Mouse (Mus musculus) left cerebral cortex, postnatal 14 days (tissue): ENCODE results near the gene Tut4. TPM values are rescaled to one million over a fixed set of nuclear protein-coding genes. Genes with fewer than 3 reads are reported as not detected.

Experiments
- DNase-seq, 2 experiments: peaks; one replicate each; pipeline ENCODE4 v3.0.0; 2021 to 2022; ENCODE audit warnings: low spot score in 2 of 2, mixed read lengths in 1 of 2
- intact Hi-C: fragments of 180-260 bp; cut with DNase I; formaldehyde crosslinking; loops from one replicate; pipeline ENCODE4 v1.15.1; 2025
- total RNA-seq, 2 experiments: library from RNA; stranded (reverse); gene quantifications; 2 replicates each; pipeline ENCODE4 v1.2.3; 2021

The Tut4 gene
- total RNA-seq, 2 experiments from 2014 or later: 33.3 to 41.0 TPM

DNA sequence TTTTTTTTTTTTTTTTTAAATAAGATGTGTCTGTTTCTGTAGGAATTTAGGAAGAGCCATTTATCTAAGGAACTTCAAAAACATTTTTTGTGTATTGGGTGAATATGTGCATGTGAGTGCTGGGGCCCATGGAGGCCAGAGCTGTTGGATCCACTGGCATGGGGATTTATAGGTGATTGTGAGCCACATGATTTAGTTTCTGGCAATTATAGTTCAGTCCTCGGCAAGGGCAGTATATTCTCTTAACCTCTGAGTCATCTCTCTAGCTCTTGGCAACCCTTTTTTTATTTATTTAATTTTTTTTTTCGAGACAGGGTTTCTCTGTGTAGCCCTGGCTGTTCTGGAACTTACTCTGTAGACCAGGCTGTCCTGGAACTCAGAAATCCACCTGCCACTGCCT, 14.4 kb downstream of the Tut4 start:
- DNase-seq: no peak
- intact Hi-C loops: no loop called here

- no peak for DNase-seq
- intact Hi-C loops: no loop called here
These were observed 23.6 kb downstream of the Tut4 start for GRCm38 (mm10) chr4:108482776-108483175.

GRCm38 (mm10) chr4:108484230-108484629, 25.0 kb downstream of the Tut4 start:
- intact Hi-C loops: no loop called here
- no peak for DNase-seq

- intact Hi-C loops: no loop called here
- DNase-seq: no peak
These were observed 43.8 kb downstream of the Tut4 start for GRCm38 (mm10) chr4:108503023-108503422.

- intact Hi-C loops: loop anchor here (5.0 kb wide), 1 partner anchor 32 kb away; no protein-coding TSS in a partner anchor
- DNase-seq: no peak
These were observed 80.5 kb downstream of the Tut4 start for GRCm38 (mm10) chr4:108539701-108540100.

DNA sequence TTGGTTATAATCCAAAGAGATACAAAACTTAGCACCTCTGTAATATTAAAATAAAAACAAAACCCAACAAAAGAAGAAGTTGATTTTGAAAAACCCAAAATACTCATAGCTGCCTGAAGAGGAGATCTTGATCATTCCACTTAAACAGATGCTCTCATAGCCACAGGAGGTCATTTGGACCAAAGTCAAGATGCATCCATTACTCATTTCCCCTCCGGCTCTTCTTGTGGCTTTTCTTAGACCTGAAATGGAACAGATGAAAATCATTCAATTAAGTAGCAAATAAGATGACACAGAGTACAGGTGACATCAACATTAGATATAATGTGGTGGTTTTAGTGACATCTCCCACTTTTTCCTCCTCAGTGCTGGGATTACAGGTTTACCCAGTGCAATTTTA, 105.8 kb downstream of the Tut4 start:
- intact Hi-C loops: no loop called here
- DNase-seq: no peak

DNA sequence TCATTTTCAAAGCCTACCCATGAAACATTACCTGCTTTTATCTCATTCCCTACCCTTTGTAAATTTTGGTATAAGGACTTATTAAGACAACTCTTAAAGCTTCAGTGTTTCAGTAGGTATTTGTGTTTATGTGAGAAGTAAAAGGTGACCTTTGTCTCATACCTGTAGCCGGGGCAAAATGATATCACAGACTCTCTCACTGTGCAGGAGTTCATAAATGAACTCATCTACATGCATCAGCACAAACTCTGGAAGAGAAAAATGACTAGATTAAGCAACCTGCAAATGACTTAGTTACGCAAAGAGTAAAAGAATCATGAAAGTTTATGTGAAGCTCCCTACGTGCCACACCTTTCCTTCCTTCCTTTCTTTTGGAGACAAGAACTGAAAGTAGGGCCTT, 113.4 kb downstream of the Tut4 start:
- DNase-seq: no peak
- intact Hi-C loops: loop anchor here (10.0 kb wide), 1 partner anchor 238 kb away; no protein-coding TSS in a partner anchor

- peak; percentile 97 to 98 for DNase-seq
- intact Hi-C loops: loop anchor here (10.0 kb wide), 1 partner anchor 244 kb away; no protein-coding TSS in a partner anchor
These were observed 119.9 kb downstream of the Tut4 start, which contains the start of the genes Prpf38a and Orc1 for GRCm38 (mm10) chr4:108578840-108579742. TSS of gene Prpf38a (minus strand) at chr4:108579336. TSS of gene Orc1 (plus strand) at chr4:108579423.

DNA sequence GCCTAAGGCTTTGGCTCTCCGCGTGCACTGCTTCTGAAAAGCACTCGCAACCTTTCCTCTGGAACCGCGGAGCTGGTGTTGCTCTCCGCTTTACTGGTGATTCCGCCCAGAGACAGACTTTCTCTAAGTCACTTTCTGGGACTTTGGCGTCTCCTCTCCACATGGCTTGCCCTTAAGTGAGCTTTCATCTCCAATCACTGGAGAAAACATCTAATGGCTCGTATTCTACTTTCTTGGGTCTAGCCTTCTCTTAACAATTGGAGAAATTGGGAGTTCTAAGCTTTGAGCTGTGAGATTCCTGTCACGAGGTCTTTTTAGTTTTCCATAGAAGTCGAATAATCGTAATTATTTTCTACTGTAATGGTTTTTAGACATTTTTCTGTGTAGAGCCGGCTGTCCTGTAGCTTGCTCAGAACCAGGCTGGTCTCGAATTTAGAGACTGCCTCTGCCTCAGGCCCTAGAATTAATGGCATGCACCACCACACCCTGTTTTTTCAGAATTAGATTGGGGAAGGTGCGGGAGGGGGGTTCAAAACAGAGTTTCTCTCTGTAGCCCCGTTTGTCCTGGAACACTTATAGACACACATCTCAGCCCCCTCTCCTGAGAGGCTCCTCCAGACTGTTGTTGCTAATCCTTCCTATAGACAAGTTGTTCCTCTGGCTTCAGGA, 120.7 kb downstream of the Tut4 start:
- intact Hi-C loops: loop anchor here (10.0 kb wide), 1 partner anchor 245 kb away; no protein-coding TSS in a partner anchor
- DNase-seq: no peak

DNA sequence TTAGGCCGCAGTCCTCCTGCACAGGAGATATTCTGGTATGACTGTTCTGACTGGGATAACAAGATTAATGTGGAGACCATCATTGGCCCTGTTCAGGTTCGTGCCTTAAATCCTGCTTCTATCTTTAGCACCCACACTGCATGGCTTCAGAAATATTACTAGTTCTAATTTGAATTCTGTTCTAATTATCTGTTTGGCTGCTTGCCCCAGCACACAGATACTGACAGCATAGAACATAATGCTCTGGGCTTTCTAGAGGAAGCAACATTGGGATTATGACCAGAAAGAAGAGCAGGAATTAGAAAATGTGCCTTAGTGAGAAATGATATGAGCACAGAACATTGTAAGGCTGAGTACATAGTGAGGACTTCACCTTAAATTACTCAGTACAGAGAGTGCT, 134.2 kb downstream of the Tut4 start:
- intact Hi-C loops: no loop called here
- peak; percentile 14 to 17 for DNase-seq

DNA sequence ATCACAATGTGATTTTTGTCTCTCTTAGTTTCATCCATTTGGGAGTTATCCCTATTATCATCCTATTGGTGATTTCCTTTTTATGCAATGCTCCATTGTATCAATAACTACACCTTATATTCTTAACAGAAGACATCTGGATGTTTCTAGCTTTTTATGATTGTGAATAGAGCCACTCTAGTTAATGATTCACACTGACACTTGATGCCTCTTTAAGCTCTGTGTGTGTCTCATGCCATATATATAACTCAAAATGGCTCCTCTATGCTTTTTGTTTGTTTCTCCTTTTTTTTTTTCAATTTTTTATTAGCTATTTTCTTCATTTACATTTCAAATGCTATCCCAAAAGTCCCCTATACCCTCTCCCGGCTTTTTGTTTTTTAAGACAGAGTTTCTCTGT, 136.6 kb downstream of the Tut4 start:
- intact Hi-C loops: no loop called here
- DNase-seq: no peak

DNA sequence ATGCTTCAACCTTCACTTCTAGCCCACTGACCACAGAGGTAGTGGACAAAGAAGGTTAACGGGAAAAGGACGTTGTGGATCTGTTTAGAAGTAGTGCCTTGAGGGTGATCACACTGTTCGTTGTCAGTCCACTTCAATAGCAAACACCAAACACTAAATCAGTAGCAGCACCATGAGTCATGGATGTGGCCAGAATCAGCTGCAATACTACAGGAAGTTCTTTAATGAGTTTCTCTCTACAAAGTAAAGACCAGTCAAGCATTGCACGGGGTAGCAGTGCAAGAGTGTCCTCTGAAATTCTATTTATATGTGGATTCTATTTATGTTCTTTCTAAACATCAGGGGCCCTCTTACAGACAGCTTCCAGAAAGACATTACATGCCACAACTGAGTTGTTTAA, 139.1 kb downstream of the Tut4 start:
- DNase-seq: no peak
- intact Hi-C loops: no loop called here

DNA sequence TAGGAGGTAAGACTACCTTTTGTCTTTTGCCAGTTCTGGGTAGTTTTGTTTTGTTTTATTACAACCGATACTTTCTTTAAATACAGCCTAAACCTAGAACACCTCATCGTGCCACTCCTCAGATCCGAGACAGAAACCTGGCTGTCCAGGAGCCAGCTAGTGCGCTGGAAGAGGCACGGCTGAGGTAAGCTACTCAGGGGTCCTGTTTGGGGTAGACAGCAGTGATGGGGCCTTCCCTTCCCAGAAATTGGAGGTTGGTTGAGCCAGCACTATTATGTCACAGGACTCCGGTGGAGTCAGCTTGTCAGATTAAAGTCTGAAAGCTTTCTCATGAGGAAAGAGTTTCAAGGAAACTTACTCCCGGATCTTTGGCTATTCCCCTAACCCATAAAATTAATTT, 142.6 kb downstream of the Tut4 start:
- intact Hi-C loops: no loop called here
- DNase-seq: no peak

DNA sequence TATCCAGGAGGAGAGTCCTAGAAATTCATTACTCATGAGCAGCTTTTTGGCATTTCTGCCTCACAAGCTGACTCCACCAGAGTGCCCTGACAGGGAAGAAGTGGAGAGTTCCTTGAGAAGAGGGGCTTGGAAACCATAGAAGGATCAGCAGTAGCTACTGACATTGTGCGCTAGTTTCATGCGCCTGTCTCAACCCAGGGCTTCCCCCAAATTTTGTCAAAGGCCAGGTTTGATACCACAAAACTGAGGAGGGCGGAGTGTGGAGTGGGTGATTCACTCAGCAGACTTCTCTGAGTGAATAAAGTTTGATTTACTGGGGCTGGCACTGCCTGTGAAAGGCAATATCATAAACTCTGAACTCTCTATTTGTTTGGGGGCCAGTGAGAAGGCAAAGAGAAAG, 149.4 kb downstream of the Tut4 start:
- intact Hi-C loops: no loop called here
- DNase-seq: no peak

Other genes with a start within 250 kb of the Tut4 start
- gene Zyg11a, start 241.4 kb upstream of the Tut4 start, total RNA-seq: not detected
- 100 to 1,000 TPM; 132 to 137 TPM for gene Zyg11b, start 158.3 kb upstream of the Tut4 start, total RNA-seq
- 10 to 100 TPM; 30.9 to 36.5 TPM for gene Coa7, start 131.3 kb upstream of the Tut4 start, total RNA-seq
- not detected for gene Shisal2a, start 76.1 kb upstream of the Tut4 start, total RNA-seq
- gene Gpx7, start 52.5 kb upstream of the Tut4 start, total RNA-seq: 10 to 100 TPM in 1 of 2 experiments, 1 to 10 TPM in 1; 9.4 to 10.1 TPM
- 10 to 100 TPM; 37.4 to 38.2 TPM for gene Prpf38a, start 119.9 kb downstream of the Tut4 start, total RNA-seq
- gene Orc1, start 120.0 kb downstream of the Tut4 start, total RNA-seq: under 1 TPM in 1 of 2 experiments, not detected in 1; 0.25 TPM
- gene Cc2d1b, start 160.5 kb downstream of the Tut4 start, total RNA-seq: 10 to 100 TPM; 28.3 to 34.5 TPM